Mouse (Mus musculus) ES-Bruce4 (cell line): Measurements from ENCODE around the gene Slamf6. TPM values are rescaled to one million over a fixed set of nuclear protein-coding genes. Genes with fewer than 3 reads are reported as not detected.
A peak's percentile ranks its signal among the peaks of the same experiment; 100 is the strongest.

Experiments used
- H3K27ac ChIP-seq: 2 replicates; pipeline ENCODE4 v1.5.1; 2012; ENCODE audit warnings: low read length, inconsistent platforms; ENCODE audit not compliant: insufficient read depth
- H3K27me3 ChIP-seq: 2 replicates; pipeline ENCODE4 v1.6.1; 2012; ENCODE audit warnings: mild to moderate bottlenecking, low read length, inconsistent platforms; ENCODE audit not compliant: control insufficient read depth, poor library complexity, insufficient read depth, severe bottlenecking
- H3K36me3 ChIP-seq: 2 replicates; pipeline ENCODE4 v1.6.1; 2012; ENCODE audit warnings: inconsistent platforms, mild to moderate bottlenecking, low read length, moderate library complexity; ENCODE audit not compliant: control insufficient read depth, poor library complexity, insufficient read depth, severe bottlenecking
- H3K4me1 ChIP-seq: one replicate; pipeline ENCODE4 v1.8.1; 2011; ENCODE audit warnings: low read length; ENCODE audit not compliant: control insufficient read depth, insufficient read depth
- H3K4me3 ChIP-seq: 2 replicates; pipeline ENCODE4 v1.5.1; 2011; ENCODE audit warnings: low read depth, mild to moderate bottlenecking, low read length
- H3K9ac ChIP-seq: 2 replicates; pipeline ENCODE4 v1.6.1; 2012; ENCODE audit warnings: low read depth, mild to moderate bottlenecking, inconsistent platforms; ENCODE audit not compliant: poor library complexity, severe bottlenecking
- H3K9me3 ChIP-seq: replicated peaks from 2 replicates; pipeline ENCODE4 v1.6.1; 2012; ENCODE audit warnings: mild to moderate bottlenecking, low read length, inconsistent platforms; ENCODE audit not compliant: control insufficient read depth, poor library complexity, insufficient read depth, severe bottlenecking
- CTCF ChIP-seq: IDR thresholded peaks from one replicate; pipeline ENCODE4 v1.8.1; 2011; ENCODE audit warnings: low read depth, low read length
- EP300 ChIP-seq: IDR thresholded peaks from 2 replicates; pipeline ENCODE4 v1.6.1; 2011; ENCODE audit warnings: low read depth, low read length; ENCODE audit not compliant: insufficient read depth
- POLR2A ChIP-seq: IDR thresholded peaks from one replicate; pipeline ENCODE4 v1.8.1; 2011; ENCODE audit warnings: low read length; ENCODE audit not compliant: insufficient read depth
- polyA plus RNA-seq: library from polyadenylated mRNA; stranded (reverse); fragments of >200 nt; gene quantifications from 2 replicates; pipeline ENCODE4 v1.2.4, GENCODE M21; 2011; ENCODE audit warnings: low read depth; ENCODE audit not compliant: missing spikeins, insufficient read depth, insufficient read length

Gene Slamf6
- polyA plus RNA-seq, 1 experiment = not detected

DNA sequence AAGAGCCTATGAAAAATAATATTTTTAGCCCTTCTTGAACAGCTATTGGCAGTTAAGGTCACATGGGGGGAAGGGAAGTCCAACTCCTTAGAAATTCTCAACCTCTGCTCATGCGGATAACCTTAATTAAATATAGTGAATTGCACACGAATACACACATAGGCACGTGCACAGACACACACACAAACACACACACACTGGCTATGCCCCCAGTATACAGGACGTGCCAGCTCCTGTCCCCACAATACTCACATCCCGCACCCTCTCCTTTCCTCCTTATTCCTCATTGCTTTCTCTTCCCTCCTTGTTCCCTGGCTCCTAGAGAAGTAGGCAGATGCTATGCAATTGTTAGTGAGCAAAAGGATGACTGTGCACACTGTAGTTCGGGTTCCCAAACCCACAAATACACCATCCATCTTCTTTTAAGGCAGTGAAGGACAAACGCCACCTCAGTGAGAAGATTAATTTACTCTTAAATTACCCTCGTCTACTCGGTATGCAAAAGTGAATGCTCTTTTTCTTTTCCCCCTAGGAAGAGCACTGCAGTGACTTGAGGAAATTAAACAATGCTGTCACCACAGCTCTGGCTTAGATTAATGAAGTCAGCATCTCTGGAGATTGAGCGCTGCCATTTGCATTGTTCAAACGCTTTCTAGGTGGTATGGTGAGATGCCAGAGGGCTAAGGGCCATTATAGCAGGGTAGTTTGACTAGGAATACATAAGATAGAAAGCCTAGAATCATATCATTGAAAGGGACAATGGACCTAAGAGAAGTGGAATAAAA, 31.0 kb downstream of the Slamf6 start:
- Histone ChIP-seq H3K27me3 (no peaks in the 10 kb centered on the region), H3K27ac (no peak overlapping the region), H3K4me3 (no peak overlapping the region), H3K9me3 (no peaks in the 10 kb centered on the region; the same call in 1 of the 2 replicates), H3K36me3 (no peaks in the 10 kb centered on the region), H3K9ac (no peak overlapping the region), H3K4me1 (peaks cover 5% of the 10 kb centered on the region)
- no peak for TF ChIP-seq POLR2A
- TF ChIP-seq EP300 = no peak
- TF ChIP-seq CTCF = no peak

- Histone ChIP-seq H3K4me3 (no peak overlapping the region), H3K27ac (peak overlapping the region; percentile 36; the same call in 1 of the 2 replicates), H3K9ac (no peak overlapping the region), H3K4me1 (peaks cover 5% of the 10 kb centered on the region), H3K36me3 (no peaks in the 10 kb centered on the region), H3K27me3 (no peaks in the 10 kb centered on the region), H3K9me3 (no peaks in the 10 kb centered on the region; the same call in 1 of the 2 replicates)
- TF ChIP-seq CTCF (no peak), EP300 (no peak), POLR2A (no peak)
These were observed 31.7 kb downstream of the Slamf6 start for GRCm38 (mm10) chr1:171948946-171949508.

DNA sequence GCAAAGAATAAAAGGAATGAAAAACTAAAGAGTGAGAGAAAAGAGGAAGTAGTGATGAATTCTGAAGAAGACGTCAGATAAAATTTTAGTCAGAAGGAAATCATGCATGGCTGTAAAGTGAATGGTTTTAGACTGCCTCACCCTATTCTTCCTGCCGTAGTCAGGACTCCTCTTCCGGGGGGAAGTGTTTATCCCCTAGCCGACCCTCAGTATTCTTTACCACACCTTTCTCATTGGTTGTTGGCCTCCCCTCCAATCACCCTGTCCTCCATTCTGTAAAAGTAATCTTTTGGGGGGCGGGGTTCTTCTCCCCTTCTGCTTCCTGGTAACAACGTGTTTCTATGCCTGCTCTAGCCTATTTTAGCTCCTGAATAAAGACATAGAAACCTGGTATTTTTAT, 37.8 kb downstream of the Slamf6 start:
- no peak overlapping the region for H3K9ac ChIP-seq
- H3K27me3 ChIP-seq = no peaks in the 10 kb centered on the region
- H3K4me1 ChIP-seq = no peaks in the 10 kb centered on the region
- H3K4me3 ChIP-seq = no peak overlapping the region
- no peaks in the 10 kb centered on the region; the same call in 1 of the 2 replicates for H3K9me3 ChIP-seq
- H3K36me3 ChIP-seq = no peaks in the 10 kb centered on the region
- TF ChIP-seq CTCF (no peak), EP300 (no peak), POLR2A (no peak)
- H3K27ac ChIP-seq = no peak overlapping the region

DNA sequence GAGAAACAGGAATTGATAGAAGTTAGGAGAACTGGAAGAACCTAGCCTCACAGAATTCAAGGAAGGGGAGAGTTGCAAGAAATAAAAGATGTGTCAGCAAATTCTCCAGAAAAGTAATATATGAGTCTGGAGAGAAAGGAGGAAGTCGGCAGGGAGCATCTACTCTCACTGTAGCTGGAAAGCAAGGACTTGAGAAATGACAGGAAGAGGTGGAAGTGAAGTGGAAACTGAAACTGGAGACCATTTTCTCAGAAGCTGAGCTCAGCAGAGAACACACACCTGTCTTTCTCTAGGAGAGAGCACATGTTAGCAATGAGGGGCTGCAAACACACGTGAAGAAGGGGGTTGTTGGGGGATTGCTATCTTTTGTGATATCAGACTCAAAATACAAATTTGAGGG, 40.1 kb downstream of the Slamf6 start:
- TF ChIP-seq POLR2A = no peak
- no peak for TF ChIP-seq CTCF
- no peak for TF ChIP-seq EP300
- Histone ChIP-seq H3K36me3 (no peaks in the 10 kb centered on the region), H3K9me3 (no peaks in the 10 kb centered on the region), H3K27ac (no peak overlapping the region), H3K4me3 (no peak overlapping the region), H3K4me1 (peaks cover 2% of the 10 kb centered on the region), H3K27me3 (no peaks in the 10 kb centered on the region), H3K9ac (no peak overlapping the region)

GRCm38 (mm10) chr1:171960726-171961125, 43.4 kb downstream of the Slamf6 start:
- Histone ChIP-seq H3K27ac (no peak overlapping the region), H3K4me3 (no peak overlapping the region), H3K27me3 (no peaks in the 10 kb centered on the region), H3K9me3 (no peaks in the 10 kb centered on the region), H3K4me1 (peaks cover 2% of the 10 kb centered on the region), H3K36me3 (no peaks in the 10 kb centered on the region), H3K9ac (no peak overlapping the region)
- TF ChIP-seq POLR2A = no peak
- 0 out of 2 replicates have a peak, but pooled peaks have one; percentile 6 for TF ChIP-seq EP300

DNA sequence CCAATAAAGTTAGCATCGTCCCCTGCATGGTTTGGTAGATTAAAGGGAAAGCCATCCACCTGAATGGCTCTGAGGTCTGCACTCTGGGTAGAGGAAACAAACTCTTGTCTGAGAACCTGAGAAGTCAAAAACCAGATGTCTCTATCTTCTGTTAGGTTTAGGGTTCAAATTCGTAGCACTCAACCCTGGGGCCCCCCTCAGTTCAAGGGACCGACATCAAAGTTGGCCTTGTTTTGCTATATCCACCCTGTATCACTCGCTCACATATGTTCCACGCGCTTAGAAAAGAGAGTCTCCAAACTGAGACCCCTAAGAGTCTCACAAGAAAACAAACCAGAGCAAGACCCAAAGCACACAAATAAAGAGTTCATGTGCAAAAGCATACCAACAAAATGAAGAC, 44.4 kb downstream of the Slamf6 start:
- TF ChIP-seq POLR2A (no peak), EP300 (no peak), CTCF (no peak)
- Histone ChIP-seq H3K36me3 (no peaks in the 10 kb centered on the region), H3K9ac (no peak overlapping the region), H3K4me3 (no peak overlapping the region), H3K27me3 (no peaks in the 10 kb centered on the region), H3K4me1 (peaks cover 2% of the 10 kb centered on the region), H3K9me3 (no peaks in the 10 kb centered on the region), H3K27ac (no peak overlapping the region)
